Mouse (Mus musculus) liver, adult 2 months (tissue): ENCODE data around the gene Tbc1d22a.

Experiments used
- CTCF ChIP-seq: fragments of 200-500 bp; IDR thresholded peaks from 2 replicates; pipeline ENCODE4 v1.5.1; 2011; ENCODE audit warnings: low read depth, low read length, control low read depth
- POLR2A ChIP-seq: fragments of 200-500 bp; IDR thresholded peaks from 2 replicates; pipeline ENCODE4 v1.6.1; 2011; ENCODE audit warnings: low read length, control low read depth; ENCODE audit not compliant: insufficient read depth; ENCODE audit errors: extremely low read depth

DNA sequence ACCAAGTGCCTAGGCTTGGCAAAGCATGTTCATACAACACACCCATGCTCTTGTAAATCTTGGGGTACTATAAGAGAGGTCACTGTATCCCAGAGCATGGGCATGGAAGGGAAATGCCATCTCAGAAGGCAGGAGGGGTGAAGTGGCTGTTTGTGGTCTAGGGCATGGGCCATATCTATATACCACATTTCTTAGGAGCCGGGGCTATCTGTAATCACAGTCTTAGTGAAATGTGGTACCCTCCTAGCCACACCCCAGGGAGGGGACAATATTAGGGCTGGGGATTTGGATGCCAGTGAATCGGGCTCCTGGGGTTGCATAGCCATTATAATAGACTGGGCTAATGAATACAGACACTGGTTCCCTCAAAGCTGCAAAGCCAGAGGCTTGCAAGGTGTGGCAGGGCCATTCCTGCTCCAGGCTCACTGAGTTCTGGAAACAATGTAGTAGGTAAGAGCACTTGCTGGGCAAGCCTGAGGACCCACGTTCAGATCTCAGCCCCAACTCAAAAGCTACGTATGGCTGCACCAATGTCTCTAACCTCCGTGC is 197.3 kb downstream of the Tbc1d22a start:
- TF ChIP-seq POLR2A (no peak), CTCF (no peak)
